Mouse (Mus musculus) stomach, embryonic 14.5 days (tissue): Measurements from ENCODE around the gene Rps11. TPM values are rescaled to one million over a fixed set of nuclear protein-coding genes. Genes with fewer than 3 reads are reported as not detected.
A peak's percentile ranks its signal among the peaks of the same experiment; 100 is the strongest.

ENCODE experiments used
- ATAC-seq: fragments of 200-750 bp; cut with Nextera tagmentation; 2 replicates; pipeline ENCODE4 v1.8.0; 2017; ENCODE audit warnings: low read depth, moderate TSS enrichment; ENCODE audit not compliant: insufficient number of reproducible peaks, insufficient read depth, low FRiP score
- H3K27ac ChIP-seq: fragments of 300-500 bp; sonication (generic); 2 replicates; pipeline ENCODE4 v1.5.1; 2014; ENCODE audit warnings: mild to moderate bottlenecking, low read length, moderate library complexity, mixed read lengths
- H3K27me3 ChIP-seq: fragments of 300-500 bp; sonication (generic); 2 replicates; pipeline ENCODE4 v1.6.1; 2014; ENCODE audit warnings: low read length, control low read depth, mixed read lengths; ENCODE audit not compliant: control insufficient read depth, insufficient read depth
- H3K36me3 ChIP-seq: fragments of 300-500 bp; sonication (generic); 2 replicates; pipeline ENCODE4 v1.6.1; 2014; ENCODE audit warnings: mild to moderate bottlenecking, control low read depth, low read length, moderate library complexity, mixed read lengths; ENCODE audit not compliant: control insufficient read depth, insufficient read depth
- H3K4me1 ChIP-seq: fragments of 300-500 bp; sonication (generic); 2 replicates; pipeline ENCODE4 v1.6.1; 2014; ENCODE audit warnings: low read length, control low read depth, mixed read lengths; ENCODE audit not compliant: control insufficient read depth, insufficient read depth
- H3K4me2 ChIP-seq: fragments of 300-500 bp; sonication (generic); replicated peaks from 2 replicates; pipeline ENCODE4 v1.6.1; 2014; ENCODE audit warnings: low read depth, low read length, control low read depth
- H3K4me3 ChIP-seq: fragments of 300-500 bp; sonication (generic); 2 replicates; pipeline ENCODE4 v1.5.1; 2014; ENCODE audit warnings: low read depth, low read length, control low read depth
- H3K9ac ChIP-seq: fragments of 300-500 bp; sonication (generic); replicated peaks from 2 replicates; pipeline ENCODE4 v1.6.1; 2014; ENCODE audit warnings: low read depth, mild to moderate bottlenecking, control low read depth, low read length, moderate library complexity, mixed read lengths
- H3K9me3 ChIP-seq: fragments of 300-500 bp; sonication (generic); 2 replicates; pipeline ENCODE4 v1.6.1; 2016; ENCODE audit warnings: low read depth, low read length, control low read depth; ENCODE audit not compliant: control insufficient read depth
- WGBS: fragments of 180-500 bp; shearing (Covaris S2); extraction: QIAGEN DNeasy Blood & Tissue Kit; methylation state at CpG from one replicate; pipeline ENCODE4 v1.1.7; 2014; 5-methylcytosine and 5-hydroxymethylcytosine counted together
- microRNA counts: library from miRNA; unstranded; fragments of <30 nt; microRNA quantifications from one replicate; lab custom pipeline; 2016
- microRNA-seq: library from miRNA; unstranded; fragments of <30 nt; microRNA quantifications from one replicate; pipeline ENCODE4, GENCODE M21; 2016
- polyA plus RNA-seq: library from polyadenylated mRNA; unstranded; fragments of >200 nt; fragmentation: Nextera tagmentation; extraction: Ambion mirVana; gene quantifications from 2 replicates; pipeline ENCODE4 v1.2.1, GENCODE M21; 2014

Rps11 gene
- polyA plus RNA-seq, 1 experiment from 2014 or later: 1,777 TPM

GRCm38 (mm10) chr7:45076501-45076900 is 47.7 kb downstream of the Rps11 start:
- Histone ChIP-seq H3K27ac (no peak overlapping the region), H3K27me3 (no peaks in the 10 kb centered on the region), H3K4me2 (no peak overlapping the region), H3K36me3 (peaks cover 7% of the 10 kb centered on the region), H3K4me3 (no peak overlapping the region), H3K9ac (no peak overlapping the region), H3K4me1 (no peaks in the 10 kb centered on the region), H3K9me3 (no peaks in the 10 kb centered on the region)
- 87% methylated on average over 30 of the region's 30 CpGs for WGBS
- no peak for ATAC-seq

GRCm38 (mm10) chr7:45075405-45075804 is 48.8 kb downstream of the Rps11 start:
- Histone ChIP-seq H3K9ac (0 out of 2 replicates have a peak overlapping the region, but pooled peaks have one; percentile 14), H3K27me3 (no peaks in the 10 kb centered on the region), H3K4me3 (no peak overlapping the region), H3K36me3 (peaks cover 7% of the 10 kb centered on the region), H3K9me3 (no peaks in the 10 kb centered on the region), H3K27ac (no peak overlapping the region), H3K4me1 (no peaks in the 10 kb centered on the region), H3K4me2 (no peak overlapping the region)
- ATAC-seq: no peak
- 68% methylated on average over 4 of the region's 4 CpGs for WGBS

DNA sequence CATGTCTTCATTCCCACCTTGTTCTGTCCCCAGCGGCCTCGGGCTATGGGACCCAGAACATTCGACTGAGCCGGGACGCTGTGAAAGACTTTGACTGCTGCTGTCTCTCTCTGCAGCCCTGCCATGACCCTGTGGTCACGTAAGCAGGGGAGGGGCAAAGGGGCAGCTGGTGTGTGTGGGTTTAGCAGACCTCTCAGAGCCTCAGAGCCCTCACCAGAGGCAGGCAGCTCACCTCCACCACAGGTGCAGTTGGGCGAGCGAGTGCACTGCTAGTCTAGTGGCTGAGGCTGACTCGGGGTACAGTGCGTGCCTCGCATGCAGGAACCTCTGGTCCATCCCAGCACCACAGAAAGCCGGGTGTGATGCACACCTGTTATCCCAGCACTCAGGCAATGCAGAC is 50.3 kb downstream of the Rps11 start:
- no peaks in the 10 kb centered on the region for H3K27me3 ChIP-seq
- no peaks in the 10 kb centered on the region for H3K4me1 ChIP-seq
- H3K4me2 ChIP-seq: no peak overlapping the region
- ATAC-seq: no peak
- H3K9me3 ChIP-seq: no peaks in the 10 kb centered on the region
- H3K4me3 ChIP-seq: no peak overlapping the region
- H3K36me3 ChIP-seq: peaks cover 7% of the 10 kb centered on the region
- no peak overlapping the region for H3K9ac ChIP-seq
- 87% methylated on average over 12 of the region's 12 CpGs for WGBS
- no peak overlapping the region for H3K27ac ChIP-seq

DNA sequence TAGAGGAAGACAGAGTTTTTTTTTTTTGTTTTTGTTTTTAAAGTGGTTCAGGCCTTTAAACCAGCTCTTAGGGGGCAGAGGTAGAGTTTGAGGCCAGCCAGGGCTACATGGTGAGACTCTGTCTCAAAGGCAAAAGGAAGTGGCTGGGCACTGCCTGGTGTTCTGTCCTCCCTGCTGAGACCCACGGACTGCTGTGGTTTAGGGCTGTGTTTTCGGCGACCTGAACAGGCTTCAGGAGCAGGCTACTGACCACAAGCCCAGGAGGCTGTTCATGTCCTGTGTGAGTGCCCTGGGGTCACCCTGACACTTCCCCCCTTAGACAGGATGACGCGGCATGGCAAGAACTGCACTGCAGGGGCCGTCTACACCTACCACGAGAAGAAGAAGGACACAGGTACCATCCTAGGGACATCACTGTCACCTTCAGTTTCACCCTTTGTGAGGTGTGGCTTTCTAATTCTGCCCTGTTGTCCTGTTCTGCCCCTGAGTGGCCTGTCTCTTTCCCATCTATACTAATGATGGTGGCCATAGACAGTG is 51.0 kb downstream of the Rps11 start:
- 80% methylated on average over 7 of the region's 7 CpGs for WGBS

More for the DNA sequence above, 51.0 kb downstream of the Rps11 start:
- H3K4me3 ChIP-seq: no peak overlapping the region
- no peaks in the 10 kb centered on the region for H3K9me3 ChIP-seq
- H3K4me2 ChIP-seq: no peak overlapping the region
- ATAC-seq: no peak
- no peaks in the 10 kb centered on the region for H3K27me3 ChIP-seq
- peaks cover 7% of the 10 kb centered on the region for H3K36me3 ChIP-seq
- no peaks in the 10 kb centered on the region for H3K4me1 ChIP-seq
- H3K27ac ChIP-seq: no peak overlapping the region
- H3K9ac ChIP-seq: no peak overlapping the region

MicroRNAs encoded within 50 kb of the gene (microRNA counts, 519-probe panel; counts per million panel counts)
- microRNA mmu-miR-150 (lab: Ali Mortazavi, UCI): 2,421 counts per million, percentile 39 among the panel's probes with 10 or more counts

Small RNA genes within 50 kb of the gene (microRNA-seq; reads per million reads assigned to microRNA genes)
- 16.6 reads per million, percentile 25 among the genes with 10 or more reads in this experiment for gene Mir150
- 17.7 reads per million, percentile 26 among the genes with 10 or more reads in this experiment for gene Mir5121
- gene Mir7055: not detected

Other genes with a start within 250 kb of the Rps11 start
- gene Med25, start 231.7 kb downstream of the Rps11 start, polyA plus RNA-seq: 65.2 and 79.4 TPM in 2 replicates
- 25.8 and 26.4 TPM in 2 replicates for gene Fuz, start 228.4 kb downstream of the Rps11 start, polyA plus RNA-seq
- 67.3 and 72.1 TPM in 2 replicates for gene Ap2a1, start 194.9 kb downstream of the Rps11 start, polyA plus RNA-seq
- 0.17 TPM in 2 replicates for gene Tsks, start 181.2 kb downstream of the Rps11 start, polyA plus RNA-seq
- gene Cpt1c, start 149.6 kb downstream of the Rps11 start, polyA plus RNA-seq: 24.7 and 25.0 TPM in 2 replicates
- gene Prmt1, start 137.9 kb downstream of the Rps11 start, polyA plus RNA-seq: 165 and 186 TPM in 2 replicates
- gene Irf3, start 126.8 kb downstream of the Rps11 start, polyA plus RNA-seq: 89.2 and 96.0 TPM in 2 replicates
- 60.6 and 62.9 TPM in 2 replicates for gene Bcl2l12, start 125.7 kb downstream of the Rps11 start, polyA plus RNA-seq
- 48.9 and 49.8 TPM in 2 replicates for gene Scaf1, start 108.1 kb downstream of the Rps11 start, polyA plus RNA-seq
- gene Rras, start 106.5 kb downstream of the Rps11 start, polyA plus RNA-seq: 71.0 and 75.0 TPM in 2 replicates
- gene Prr12, start 71.6 kb downstream of the Rps11 start, polyA plus RNA-seq: 13.7 and 17.8 TPM in 2 replicates
- 58.9 and 63.6 TPM in 2 replicates for gene Nosip, start 62.0 kb downstream of the Rps11 start, polyA plus RNA-seq
- 20.7 and 20.9 TPM in 2 replicates for gene Prrg2, start 61.8 kb downstream of the Rps11 start, polyA plus RNA-seq
- gene Rcn3, start 32.2 kb downstream of the Rps11 start, polyA plus RNA-seq: 418 and 432 TPM in 2 replicates
- gene Fcgrt, start 20.6 kb downstream of the Rps11 start, polyA plus RNA-seq: 78.6 and 79.9 TPM in 2 replicates
- 1,622 and 1,649 TPM in 2 replicates for gene Rpl13a, start 4.3 kb upstream of the Rps11 start, polyA plus RNA-seq
- 0.65 and 0.83 TPM in 2 replicates for gene Gm45713, start 11.8 kb upstream of the Rps11 start, polyA plus RNA-seq
- 2.1 and 2.9 TPM in 2 replicates for gene Flt3l, start 12.0 kb upstream of the Rps11 start, polyA plus RNA-seq
- gene Pih1d1, start 29.9 kb upstream of the Rps11 start, polyA plus RNA-seq: 103 and 114 TPM in 2 replicates
- gene Aldh16a1, start 30.1 kb upstream of the Rps11 start, polyA plus RNA-seq: 43.4 and 54.1 TPM in 2 replicates
- 0.20 TPM in 1 of 2 replicates, not detected in the other for gene Slc17a7, start 39.5 kb upstream of the Rps11 start, polyA plus RNA-seq
- gene Gfy, start 55.1 kb upstream of the Rps11 start, polyA plus RNA-seq: not detected in 2 replicates
- not detected in 2 replicates for gene Pth2, start 56.6 kb upstream of the Rps11 start, polyA plus RNA-seq
- 0.22 and 0.55 TPM in 2 replicates for gene Ccdc155, start 80.5 kb upstream of the Rps11 start, polyA plus RNA-seq
- gene Dkkl1, start 87.7 kb upstream of the Rps11 start, polyA plus RNA-seq: 0.45 and 1.2 TPM in 2 replicates
- gene Tead2, start 91.3 kb upstream of the Rps11 start, polyA plus RNA-seq: 155 and 167 TPM in 2 replicates
- 2.2 and 3.5 TPM in 2 replicates for gene Cd37, start 114.7 kb upstream of the Rps11 start, polyA plus RNA-seq
- gene Slc6a16, start 116.6 kb upstream of the Rps11 start, polyA plus RNA-seq: not detected in 2 replicates
- not detected in 2 replicates for gene Slc6a21, start 153.1 kb upstream of the Rps11 start, polyA plus RNA-seq
- gene Trpm4, start 209.3 kb upstream of the Rps11 start, polyA plus RNA-seq: 18.3 and 23.5 TPM in 2 replicates
- 0.78 and 1.8 TPM in 2 replicates for gene Hrc, start 210.9 kb upstream of the Rps11 start, polyA plus RNA-seq
- gene Ppfia3, start 242.6 kb upstream of the Rps11 start, polyA plus RNA-seq: 5.2 and 6.1 TPM in 2 replicates
- gene Lin7b, start 246.1 kb upstream of the Rps11 start, polyA plus RNA-seq: 4.2 and 5.1 TPM in 2 replicates